Mouse (Mus musculus) heart, embryonic 10.5 days (tissue): ENCODE data around the gene Lasp1. TPM values are rescaled to one million over a fixed set of nuclear protein-coding genes. Genes with fewer than 3 reads are reported as not detected.

ENCODE experiments used
- DNase-seq: peaks from one replicate; pipeline ENCODE4 v3.0.0-alpha.2; 2017; ENCODE audit warnings: low spot score
- H3K27ac ChIP-seq: fragments of 300-500 bp; sonication (generic); 2 replicates; pipeline ENCODE4 v1.5.1; 2016; ENCODE audit warnings: mild to moderate bottlenecking
- H3K27me3 ChIP-seq: fragments of 300-500 bp; sonication (generic); 2 replicates; pipeline ENCODE4 v1.6.1; 2016; ENCODE audit warnings: mild to moderate bottlenecking; ENCODE audit not compliant: poor library complexity, insufficient read depth, severe bottlenecking
- H3K36me3 ChIP-seq: fragments of 300-500 bp; sonication (generic); 2 replicates; pipeline ENCODE4 v1.6.1; 2016; ENCODE audit warnings: mild to moderate bottlenecking, moderate library complexity
- H3K4me1 ChIP-seq: fragments of 300-500 bp; sonication (generic); 2 replicates; pipeline ENCODE4 v1.6.1; 2016; ENCODE audit warnings: mild to moderate bottlenecking
- H3K4me3 ChIP-seq: fragments of 300-500 bp; sonication (generic); 2 replicates; pipeline ENCODE4 v1.5.1; 2016; ENCODE audit warnings: mild to moderate bottlenecking, moderate library complexity
- H3K9me3 ChIP-seq: fragments of 300-500 bp; sonication (generic); 2 replicates; pipeline ENCODE4 v1.6.1; 2016; ENCODE audit warnings: mild to moderate bottlenecking, moderate library complexity
- WGBS: fragments of 180-500 bp; shearing (Covaris S2); methylation state at CpG from one replicate; pipeline ENCODE4 v1.1.7; 2016; 5-methylcytosine and 5-hydroxymethylcytosine counted together
- polyA plus RNA-seq: library from polyadenylated mRNA; unstranded; fragments of >200 nt; fragmentation: Nextera tagmentation; extraction: Ambion mirVana; gene quantifications from 2 replicates; pipeline ENCODE4 v1.2.1, GENCODE M21; 2016

Lasp1 gene
- polyA plus RNA-seq, 1 experiment from 2014 or later = 65.1 TPM

GRCm38 (mm10) chr11:97799994-97800690 is 1.3 kb downstream of the Lasp1 start:
- peak overlapping the region; percentile 97 for H3K27ac ChIP-seq
- H3K4me3 ChIP-seq = peak overlapping the region; percentile 97
- under 1% methylated on average over 36 of the region's 43 CpGs for WGBS
- no peaks in the 10 kb centered on the region for H3K36me3 ChIP-seq
- DNase-seq = peak; percentile 86
- H3K4me1 ChIP-seq = peaks cover 48% of the 10 kb centered on the region
- H3K27me3 ChIP-seq = no peaks in the 10 kb centered on the region
- H3K9me3 ChIP-seq = no peaks in the 10 kb centered on the region

DNA sequence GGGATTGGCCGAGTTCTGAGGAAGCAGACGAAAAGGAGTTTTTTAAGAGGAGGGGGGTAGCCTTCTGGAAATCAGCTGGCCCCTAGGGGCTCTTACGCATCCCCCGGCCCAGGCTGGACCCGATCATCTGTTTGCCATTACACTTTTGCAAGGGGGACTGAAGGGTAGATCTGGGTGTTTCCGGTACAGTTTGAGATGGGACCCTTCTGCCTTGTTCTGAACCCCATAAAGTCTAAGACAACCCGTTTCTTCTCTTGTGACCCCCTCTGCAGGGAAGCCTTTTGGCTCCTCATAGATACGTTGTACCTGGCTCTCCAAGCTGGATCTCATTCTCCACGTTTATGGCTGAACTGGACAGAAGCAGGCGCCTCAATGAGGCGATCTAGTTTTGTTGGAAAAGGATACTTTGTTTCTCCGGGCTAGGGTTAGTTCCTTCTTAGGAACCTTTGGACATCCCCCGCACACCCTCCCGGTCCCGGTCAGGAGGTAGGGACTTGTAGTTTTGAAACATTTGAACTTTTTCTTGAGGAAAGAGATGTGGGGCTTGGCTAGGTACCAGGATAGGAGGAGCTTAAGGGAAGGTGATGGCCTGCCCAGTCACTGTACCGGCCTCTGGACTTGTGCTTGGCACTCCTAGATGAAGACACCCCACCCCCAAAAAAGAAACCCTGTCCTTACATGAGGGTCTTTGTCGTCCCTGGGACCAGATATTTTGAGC is 2.0 kb downstream of the Lasp1 start:
- Histone ChIP-seq H3K4me3 (peak overlapping the region; percentile 97), H3K27ac (peak overlapping the region; percentile 97), H3K9me3 (no peaks in the 10 kb centered on the region), H3K4me1 (peaks cover 55% of the 10 kb centered on the region), H3K27me3 (no peaks in the 10 kb centered on the region), H3K36me3 (no peaks in the 10 kb centered on the region)
- WGBS = 6% methylated on average over 17 of the region's 17 CpGs
- no peak for DNase-seq

GRCm38 (mm10) chr11:97801409-97802193 is 2.8 kb downstream of the Lasp1 start:
- Histone ChIP-seq H3K4me3 (peak overlapping the region; percentile 97), H3K9me3 (no peaks in the 10 kb centered on the region), H3K36me3 (no peaks in the 10 kb centered on the region), H3K4me1 (peaks cover 62% of the 10 kb centered on the region), H3K27ac (peak overlapping the region; percentile 97), H3K27me3 (no peaks in the 10 kb centered on the region)
- WGBS = 20% methylated on average over 8 of the region's 8 CpGs
- peak; percentile 78 for DNase-seq

- no peaks in the 10 kb centered on the region for H3K9me3 ChIP-seq
- peak overlapping the region; percentile 97 for H3K4me3 ChIP-seq
- H3K27ac ChIP-seq = peak overlapping the region; percentile 97
- no peak for DNase-seq
- peaks cover 4% of the 10 kb centered on the region for H3K36me3 ChIP-seq
- H3K27me3 ChIP-seq = no peaks in the 10 kb centered on the region
- peaks cover 66% of the 10 kb centered on the region for H3K4me1 ChIP-seq
- WGBS = 14% methylated on average over 1 of the region's 1 CpGs
Observed at GRCm38 (mm10) chr11:97802194-97802470, 3.3 kb downstream of the Lasp1 start.

GRCm38 (mm10) chr11:97802495-97802894 is 3.7 kb downstream of the Lasp1 start:
- Histone ChIP-seq H3K4me3 (no peak overlapping the region), H3K27me3 (no peaks in the 10 kb centered on the region), H3K27ac (no peak overlapping the region), H3K4me1 (peaks cover 68% of the 10 kb centered on the region), H3K9me3 (no peaks in the 10 kb centered on the region), H3K36me3 (peaks cover 8% of the 10 kb centered on the region)
- no peak for DNase-seq
- WGBS = 52% methylated on average over 6 of the region's 6 CpGs

DNA sequence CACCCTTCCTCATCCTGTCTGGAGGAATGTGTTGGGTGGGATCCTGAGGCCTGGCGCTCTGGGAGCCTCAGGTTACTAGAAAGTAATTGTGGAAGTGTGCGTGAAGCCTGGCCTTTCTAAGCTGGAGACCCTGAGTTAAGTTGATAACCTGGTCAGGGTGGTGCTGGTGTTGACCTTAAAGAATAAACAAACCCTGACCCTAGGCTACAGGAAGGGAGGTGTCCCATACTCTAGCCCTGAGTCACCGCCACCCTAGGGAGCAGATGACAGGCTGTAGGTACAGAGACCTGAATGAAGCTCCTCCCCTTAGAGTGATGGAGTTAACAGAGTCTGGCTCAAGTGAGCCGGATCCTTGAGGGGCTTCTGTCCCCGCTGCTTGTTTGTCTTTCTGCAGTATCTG is 5.0 kb downstream of the Lasp1 start:
- peak overlapping the region; percentile 84 for H3K27ac ChIP-seq
- no peaks in the 10 kb centered on the region for H3K27me3 ChIP-seq
- WGBS = 61% methylated on average over 5 of the region's 5 CpGs
- H3K36me3 ChIP-seq = peaks cover 15% of the 10 kb centered on the region
- H3K4me1 ChIP-seq = peaks cover 72% of the 10 kb centered on the region
- peak; percentile 74 for DNase-seq
- peak overlapping the region; percentile 49 for H3K4me3 ChIP-seq
- H3K9me3 ChIP-seq = no peaks in the 10 kb centered on the region

GRCm38 (mm10) chr11:97804841-97805661 is 6.3 kb downstream of the Lasp1 start:
- Histone ChIP-seq H3K4me1 (peaks cover 83% of the 10 kb centered on the region), H3K27ac (peak overlapping the region; percentile 84), H3K36me3 (peaks cover 20% of the 10 kb centered on the region), H3K4me3 (peak overlapping the region; percentile 49), H3K27me3 (no peaks in the 10 kb centered on the region), H3K9me3 (no peaks in the 10 kb centered on the region)
- peak; percentile 78 for DNase-seq
- WGBS = 19% methylated on average over 9 of the region's 9 CpGs

- WGBS = 43% methylated on average over 15 of the region's 15 CpGs
- H3K36me3 ChIP-seq = peaks cover 24% of the 10 kb centered on the region
- peak overlapping the region; percentile 84 for H3K27ac ChIP-seq
- peak overlapping the region; percentile 49 for H3K4me3 ChIP-seq
- no peaks in the 10 kb centered on the region for H3K27me3 ChIP-seq
- peak; percentile 73 for DNase-seq
- no peaks in the 10 kb centered on the region for H3K9me3 ChIP-seq
- H3K4me1 ChIP-seq = peaks cover 87% of the 10 kb centered on the region
Observed at GRCm38 (mm10) chr11:97805662-97806612, 7.1 kb downstream of the Lasp1 start.

DNA sequence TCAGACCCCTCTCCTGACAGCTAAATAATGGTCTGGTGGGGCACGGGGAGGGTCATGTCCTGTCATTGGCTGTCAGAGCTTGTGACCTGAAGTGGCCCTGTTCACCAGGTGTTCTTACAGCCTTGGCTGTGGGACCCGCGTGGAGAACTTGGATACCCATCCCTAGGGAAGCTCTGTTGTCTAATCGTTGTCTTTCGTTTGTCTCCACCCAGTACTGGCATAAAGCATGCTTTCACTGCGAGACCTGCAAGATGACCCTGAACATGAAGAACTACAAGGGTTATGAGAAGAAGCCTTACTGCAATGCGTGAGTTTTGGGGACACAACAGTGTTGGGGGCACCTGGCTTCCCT is 7.8 kb downstream of the Lasp1 start:
- Histone ChIP-seq H3K4me1 (peaks cover 87% of the 10 kb centered on the region), H3K4me3 (peak overlapping the region; percentile 49; the same call in 1 of the 2 replicates), H3K9me3 (no peaks in the 10 kb centered on the region), H3K36me3 (peaks cover 24% of the 10 kb centered on the region), H3K27ac (peak overlapping the region; percentile 84), H3K27me3 (no peaks in the 10 kb centered on the region)
- 67% methylated on average over 7 of the region's 7 CpGs for WGBS
- no peak for DNase-seq

- 24% methylated on average over 6 of the region's 6 CpGs for WGBS
- H3K9me3 ChIP-seq = no peaks in the 10 kb centered on the region
- H3K27ac ChIP-seq = peak overlapping the region; percentile 77
- no peak for DNase-seq
- no peaks in the 10 kb centered on the region for H3K27me3 ChIP-seq
- peaks cover 87% of the 10 kb centered on the region for H3K4me1 ChIP-seq
- peaks cover 24% of the 10 kb centered on the region for H3K36me3 ChIP-seq
- H3K4me3 ChIP-seq = 0 out of 2 replicates have a peak overlapping the region, but pooled peaks have one; percentile 3
Observed at GRCm38 (mm10) chr11:97807626-97808025, 8.8 kb downstream of the Lasp1 start.

- Histone ChIP-seq H3K27me3 (no peaks in the 10 kb centered on the region), H3K36me3 (peaks cover 26% of the 10 kb centered on the region), H3K4me3 (0 out of 2 replicates have a peak overlapping the region, but pooled peaks have one; percentile 9), H3K4me1 (peaks cover 90% of the 10 kb centered on the region), H3K27ac (peak overlapping the region; percentile 77), H3K9me3 (no peaks in the 10 kb centered on the region)
- 51% methylated on average over 2 of the region's 2 CpGs for WGBS
- no peak for DNase-seq
Observed at GRCm38 (mm10) chr11:97808093-97808492, 9.3 kb downstream of the Lasp1 start.
